Mouse (Mus musculus) retina, postnatal 7 days (tissue): ENCODE results near the gene Emg1.
"Not testable (repeated sequence)": the region's sequence is repeated elsewhere in the genome, so short reads cannot be mapped to it uniquely, and the experiment has no call there.

Experiments
- DNase-seq: peaks from one replicate; pipeline ENCODE4 v3.0.0-alpha.2; 2012; ENCODE audit warnings: low read depth, low spot score

Gene Emg1

DNA sequence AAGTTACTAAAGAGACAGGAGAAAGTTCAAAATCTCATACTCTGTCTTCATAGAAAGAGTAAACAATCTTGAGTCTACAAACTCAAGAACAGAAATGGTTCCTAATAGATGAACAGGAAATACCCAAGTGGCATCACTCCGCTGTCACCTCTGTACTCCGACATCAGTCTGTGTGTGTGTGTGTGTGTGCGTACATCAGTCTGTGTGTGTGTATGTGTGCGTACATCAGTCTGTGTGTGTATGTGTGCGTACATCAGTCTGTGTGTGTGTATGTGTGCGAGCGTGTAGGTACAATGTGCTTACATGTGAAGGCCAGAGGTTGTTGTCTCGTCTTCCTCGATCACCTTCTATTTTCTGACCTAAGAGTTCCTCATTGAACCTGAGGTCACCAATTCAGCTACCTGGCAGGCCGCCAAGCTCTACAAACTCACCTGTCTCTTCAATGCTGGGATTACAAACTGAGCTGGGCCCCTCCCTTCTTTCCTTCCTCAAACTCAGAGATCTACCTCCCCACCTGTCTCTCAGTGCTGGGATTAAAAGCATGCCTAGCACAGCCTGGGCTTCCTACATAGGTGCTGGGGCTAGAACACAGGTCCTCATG is 3.6 kb downstream of the Emg1 start:
- no peak for DNase-seq

GRCm38 (mm10) chr6:124706061-124706627 is 5.8 kb downstream of the Emg1 start:
- no peak for DNase-seq

GRCm38 (mm10) chr6:124704417-124704816 is 7.6 kb downstream of the Emg1 start:
- no peak for DNase-seq

GRCm38 (mm10) chr6:124703789-124704188 is 8.2 kb downstream of the Emg1 start:
- no peak for DNase-seq

GRCm38 (mm10) chr6:124702784-124703103 is 9.2 kb downstream of the Emg1 start:
- DNase-seq: peak; percentile 43

- no peak for DNase-seq
These were observed 9.7 kb downstream of the Emg1 start for GRCm38 (mm10) chr6:124702102-124702783.

DNA sequence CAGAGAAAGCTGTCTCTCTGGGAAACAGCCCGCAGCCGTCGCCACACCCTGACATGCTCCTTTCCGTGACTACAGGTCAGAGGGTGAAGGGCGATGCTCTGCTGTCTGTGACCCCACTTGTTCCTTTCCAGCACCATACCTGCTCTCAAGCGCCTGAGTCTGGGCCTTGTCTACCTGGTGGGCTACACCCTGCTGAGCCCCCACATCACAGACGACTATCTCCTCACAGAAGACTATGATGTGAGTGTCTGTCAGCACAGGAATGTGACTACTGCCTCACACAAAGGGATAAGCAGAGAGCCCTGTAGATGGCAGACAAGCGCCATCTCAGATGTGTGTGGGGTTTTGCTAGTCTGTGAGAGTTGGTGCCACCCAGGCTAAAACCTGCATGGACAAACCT is 10.6 kb downstream of the Emg1 start:
- DNase-seq: no peak

DNA sequence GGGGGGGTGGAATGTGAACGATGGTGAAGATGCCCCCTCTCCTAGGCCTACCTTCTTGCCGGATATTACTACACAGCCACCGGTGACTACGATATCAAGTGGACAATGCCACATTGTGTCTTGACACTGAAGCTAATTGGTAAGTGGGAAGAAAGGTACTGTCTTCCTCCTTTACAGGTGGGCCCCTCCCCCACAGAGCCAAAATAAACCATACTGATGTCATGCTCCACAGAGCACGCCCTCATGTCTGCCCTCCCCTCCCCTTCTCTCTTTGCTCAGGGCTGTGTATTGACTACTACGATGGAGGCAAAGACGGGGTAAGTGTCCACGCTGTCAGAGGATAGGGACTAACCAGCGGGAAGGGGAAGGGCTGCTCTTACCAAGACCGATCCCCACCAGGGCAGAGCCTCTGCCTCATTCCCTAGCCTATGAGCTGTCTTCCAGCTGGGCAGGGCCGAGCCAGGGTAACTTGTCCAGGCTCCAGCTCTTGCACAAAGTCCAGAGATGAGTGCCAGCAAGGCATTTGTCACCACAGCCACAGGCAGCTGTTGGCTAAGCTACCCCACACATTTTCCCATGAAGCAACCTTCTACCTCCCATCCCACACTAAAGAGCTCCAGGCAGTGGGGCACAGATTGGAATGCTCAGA is 11.9 kb downstream of the Emg1 start:
- no peak for DNase-seq

DNA sequence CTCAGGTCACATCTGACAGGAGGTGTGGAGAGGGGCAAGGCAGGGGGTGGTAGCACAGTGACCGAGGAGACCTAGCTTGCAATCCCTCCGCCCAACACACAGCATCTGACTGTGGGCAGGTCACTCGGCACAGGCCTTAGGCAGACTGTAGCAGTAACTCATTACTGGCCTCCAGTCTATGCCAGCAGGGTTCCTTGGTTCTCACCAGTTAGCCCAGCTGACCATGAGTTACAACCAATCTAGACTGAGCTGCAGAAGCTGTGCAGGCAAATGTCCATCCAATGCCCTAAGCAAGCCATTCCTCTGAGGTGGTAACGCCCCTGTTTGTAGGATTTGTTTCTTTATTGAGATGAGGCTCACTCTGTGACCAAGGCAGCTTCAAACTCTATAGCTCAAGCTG is 12.6 kb downstream of the Emg1 start:
- no peak for DNase-seq

GRCm38 (mm10) chr6:124698751-124699150 is 13.2 kb downstream of the Emg1 start:
- DNase-seq: no peak

DNA sequence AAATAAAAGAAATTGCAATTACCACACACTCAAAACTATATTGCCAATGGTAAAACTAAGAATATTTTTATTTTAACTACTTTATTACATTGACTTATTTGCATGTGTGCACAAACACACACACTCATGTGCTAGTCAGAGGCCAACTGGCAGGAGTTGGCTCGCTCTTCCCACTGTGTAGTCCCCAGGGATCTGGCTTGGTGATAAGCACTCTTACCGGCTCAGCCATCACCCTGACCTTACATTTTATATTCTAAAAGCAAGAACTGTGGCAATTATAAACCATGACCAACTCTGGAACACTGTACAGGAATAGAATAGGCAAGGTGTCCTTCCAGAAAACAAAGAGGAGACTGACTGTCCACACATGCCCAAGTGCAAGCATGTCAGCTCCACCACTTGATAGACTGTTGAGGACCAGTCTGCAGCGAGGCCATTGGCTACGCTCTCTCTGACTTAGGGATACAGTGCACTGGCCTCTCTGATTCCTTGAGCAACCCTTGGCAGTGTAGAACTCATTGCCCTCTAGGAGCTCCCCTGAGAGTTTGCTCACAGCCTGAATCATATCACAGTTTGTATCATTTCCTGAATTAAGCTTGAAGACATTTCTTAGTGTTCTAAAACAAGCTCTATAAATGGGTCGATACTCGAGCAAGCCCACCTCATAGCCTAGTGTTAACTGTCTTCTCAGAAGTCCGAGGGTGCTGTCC is 15.4 kb downstream of the Emg1 start:
- DNase-seq: no peak

GRCm38 (mm10) chr6:124694166-124694955 is 17.6 kb downstream of the Emg1 start:
- DNase-seq: no peak

DNA sequence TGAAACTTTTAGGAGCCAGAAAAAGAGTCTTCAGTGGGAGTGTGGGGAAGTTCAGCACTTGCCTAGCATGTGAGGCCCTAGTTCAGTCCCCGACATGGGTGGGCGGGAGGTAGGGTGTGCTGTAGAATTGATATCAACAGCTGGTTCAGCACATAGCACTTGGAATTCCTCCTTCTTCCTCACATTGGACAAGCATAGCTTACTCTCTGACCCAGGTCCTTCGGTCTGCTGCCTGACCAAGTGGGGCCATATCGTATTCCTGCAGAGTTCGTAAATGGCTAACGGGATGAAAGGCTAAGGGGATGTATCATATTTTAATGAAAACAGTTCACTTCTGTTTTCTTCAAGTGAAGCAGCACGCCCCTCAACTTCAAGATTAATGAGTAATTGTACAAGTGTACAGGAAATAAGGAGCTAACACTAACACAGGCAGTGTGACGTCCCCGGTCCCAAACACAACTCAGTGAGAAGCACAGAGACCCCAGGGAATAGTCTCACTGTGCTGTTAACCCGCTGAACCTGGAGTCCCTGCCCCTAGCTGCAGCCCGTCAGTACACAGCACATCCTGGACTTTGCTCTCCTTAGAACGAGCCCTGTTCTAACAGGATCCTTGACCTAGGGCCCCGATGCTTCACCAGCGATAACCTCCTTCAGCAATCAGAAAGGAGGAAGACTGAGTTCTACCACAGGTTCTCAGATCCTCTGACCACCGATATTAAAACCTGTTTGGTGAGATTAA is 18.6 kb downstream of the Emg1 start:
- DNase-seq: no peak

DNA sequence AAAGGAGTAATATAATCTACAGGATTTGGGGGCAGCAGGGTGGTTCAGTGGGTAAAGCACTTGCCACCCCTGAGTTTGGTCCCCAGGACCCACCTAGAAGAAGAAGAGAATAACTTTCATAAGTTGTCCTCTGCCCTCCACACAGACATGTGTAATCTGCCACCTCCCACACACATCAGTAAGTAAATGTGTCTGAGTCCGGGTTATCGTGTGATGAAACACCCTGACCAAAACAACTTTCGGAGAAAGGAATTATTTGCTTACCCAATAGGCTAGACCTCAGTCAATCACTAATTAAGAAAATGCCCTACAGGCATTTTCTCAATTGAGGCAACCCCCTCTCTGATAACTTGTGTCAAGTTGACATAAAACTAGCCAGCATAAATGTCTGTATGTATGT is 21.5 kb downstream of the Emg1 start:
- DNase-seq: no peak

DNA sequence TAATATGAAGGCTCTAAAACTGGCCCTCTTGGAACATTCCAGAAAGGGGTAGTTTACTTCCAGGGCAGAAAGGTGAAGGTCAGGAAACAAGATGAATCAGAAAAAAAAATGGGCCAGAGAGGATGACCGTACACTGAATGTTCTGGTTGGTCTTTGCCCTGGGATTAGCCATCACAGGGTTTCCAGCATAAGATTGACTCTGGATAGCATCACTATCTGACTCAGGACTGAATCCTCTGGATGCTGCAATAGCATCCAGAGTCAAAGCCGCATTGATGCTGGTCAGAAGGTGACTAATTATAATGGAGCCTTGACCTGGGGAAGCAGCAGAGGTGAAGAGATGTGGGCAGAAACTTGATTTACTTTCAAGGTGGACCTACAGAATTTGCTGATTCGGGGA is 23.0 kb downstream of the Emg1 start:
- DNase-seq: no peak

DNA sequence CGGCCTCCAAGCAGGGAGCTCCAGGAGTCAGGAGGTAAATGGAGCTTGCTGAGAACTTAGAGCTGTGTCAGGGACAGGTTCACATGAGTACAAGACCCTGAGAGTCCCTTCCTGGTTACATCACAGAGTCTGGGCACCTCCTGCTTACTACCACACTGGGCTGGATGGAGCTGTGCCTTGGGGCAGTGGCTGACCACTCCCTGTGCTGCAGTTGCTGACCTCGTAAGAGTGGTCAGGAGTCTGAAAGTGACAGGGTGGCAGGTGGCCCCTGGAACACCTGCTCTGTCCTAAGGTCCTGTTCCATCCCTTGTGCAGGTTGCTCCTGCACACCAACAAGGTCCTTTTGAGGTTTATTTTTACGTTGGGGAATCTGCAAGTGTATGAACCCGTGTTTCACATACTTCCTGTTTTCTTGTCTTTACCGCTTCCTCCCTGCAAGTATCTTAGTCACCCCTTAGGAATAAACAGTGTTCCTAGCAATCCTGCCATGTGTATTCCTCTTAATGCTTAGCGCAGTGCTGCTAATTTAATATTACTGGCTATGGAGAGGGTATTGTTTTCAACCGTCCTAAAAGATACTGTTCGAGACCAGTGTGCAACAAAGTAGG is 23.7 kb downstream of the Emg1 start:
- no peak for DNase-seq

GRCm38 (mm10) chr6:124686644-124687043 is 25.3 kb downstream of the Emg1 start:
- DNase-seq: not testable (repeated sequence)

GRCm38 (mm10) chr6:124685606-124686386 is 26.2 kb downstream of the Emg1 start:
- no peak for DNase-seq

DNA sequence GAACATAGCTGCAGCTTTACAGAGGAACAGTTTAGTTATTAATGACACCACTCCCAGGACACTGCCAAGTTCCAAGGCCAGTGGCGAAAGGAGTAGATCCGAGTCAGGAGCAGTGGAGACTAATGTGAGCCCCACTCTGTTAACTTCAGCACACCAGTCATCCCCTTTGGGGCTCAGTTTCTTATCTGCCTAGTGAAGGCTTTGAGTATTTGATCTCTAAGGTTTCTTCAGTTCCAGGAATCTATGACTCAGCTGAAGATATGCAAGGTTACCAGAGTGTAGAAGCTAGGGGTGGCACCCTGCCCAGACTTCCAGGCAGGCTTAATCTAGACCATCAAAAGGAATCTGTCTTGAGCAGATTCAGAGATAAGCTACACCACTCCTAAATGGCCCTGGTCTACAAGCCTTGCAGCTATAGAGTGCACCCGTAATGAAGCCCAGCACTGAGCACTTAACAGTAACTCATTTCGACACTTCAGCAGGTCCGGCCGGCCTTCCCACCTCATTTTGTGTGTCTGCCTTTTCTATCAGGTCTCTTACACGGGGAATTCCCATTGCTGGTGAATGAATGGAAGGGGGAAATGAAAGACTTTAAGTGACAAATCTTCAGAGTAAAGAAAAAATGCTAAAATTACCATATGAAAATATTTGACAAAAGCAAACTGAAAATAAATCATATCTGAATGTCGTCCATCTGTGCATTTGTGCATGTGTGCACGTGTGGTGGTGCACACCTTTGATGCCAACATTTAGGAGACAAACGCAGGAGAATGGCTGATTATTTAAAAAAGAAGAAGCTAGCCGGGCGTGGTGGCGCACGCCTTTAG is 28.2 kb downstream of the Emg1 start:
- DNase-seq: no peak
